Mouse (Mus musculus) layer of hippocampus, adult 2 months (tissue): ENCODE data around the gene H2-Ob. TPM values are rescaled to one million over a fixed set of nuclear protein-coding genes. Genes with fewer than 3 reads are reported as not detected.
A peak's percentile ranks its signal among the peaks of the same experiment; 100 is the strongest.

Source experiments
- DNase-seq, 2 experiments: peaks; one replicate each; pipeline ENCODE4 v3.0.0; 2022; ENCODE audit warnings: low spot score in 2 of 2
- H3K27ac ChIP-seq: fragments of 200-600 bp; 2 replicates; pipeline ENCODE4 v1.8.1; 2022
- H3K4me3 ChIP-seq: fragments of 200-600 bp; 2 replicates; pipeline ENCODE4 v1.8.1; 2022; ENCODE audit warnings: mild to moderate bottlenecking
- CTCF ChIP-seq: fragments of 200-600 bp; conservative IDR thresholded peaks from 2 replicates; pipeline ENCODE4 v1.8.1; 2022; ENCODE audit warnings: antibody characterized with exemption, mild to moderate bottlenecking, moderate library complexity
- long read RNA-seq, 2 experiments: library from polyadenylated mRNA; stranded (forward); transcript quantifications; one replicate each; pipeline ENCODE4 v2.0.0; 2021; ENCODE audit warnings: borderline mapping rate in 2 of 2
- total RNA-seq, 2 experiments: library from RNA; stranded (reverse); gene quantifications; 2 replicates each; pipeline ENCODE4 v1.2.3; 2021

The H2-Ob gene
- under 1 TPM in 1 of 2 experiments, not detected in 1; 0.17 TPM for total RNA-seq
- long read RNA-seq, experiment 1 = 0 reads
- long read RNA-seq, experiment 2 = 0 reads

DNA sequence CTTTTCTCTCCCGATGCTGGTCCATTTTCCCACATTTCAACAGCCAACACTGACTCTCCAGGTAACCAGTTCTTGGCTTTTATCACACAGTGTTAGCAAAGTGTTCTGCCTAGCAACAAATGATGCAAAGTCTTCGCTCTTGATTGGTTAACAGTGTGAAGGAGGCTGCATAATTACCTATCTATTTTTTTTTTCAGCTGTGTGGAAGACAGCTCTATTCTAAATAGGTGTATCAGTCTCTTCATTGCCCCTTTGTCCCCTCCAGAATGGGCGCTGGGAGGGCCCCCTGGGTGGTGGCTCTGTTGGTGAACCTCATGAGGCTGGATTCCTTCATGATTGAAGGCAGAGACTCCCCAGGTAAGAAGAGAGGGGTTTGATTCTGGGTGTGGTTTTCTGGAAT, at the start of gene H2-Ob:
TSS of gene H2-Ob (plus strand) at position 198 of the 400 bp plus-strand sequence.
- no peak for TF ChIP-seq CTCF
- H3K27ac ChIP-seq = peak within 1 kb of the TSS; percentile 53; the same call in 1 of the 2 replicates
- H3K4me3 ChIP-seq = no peak within 1 kb of the TSS
- DNase-seq = peak; percentile 34 to 55

DNA sequence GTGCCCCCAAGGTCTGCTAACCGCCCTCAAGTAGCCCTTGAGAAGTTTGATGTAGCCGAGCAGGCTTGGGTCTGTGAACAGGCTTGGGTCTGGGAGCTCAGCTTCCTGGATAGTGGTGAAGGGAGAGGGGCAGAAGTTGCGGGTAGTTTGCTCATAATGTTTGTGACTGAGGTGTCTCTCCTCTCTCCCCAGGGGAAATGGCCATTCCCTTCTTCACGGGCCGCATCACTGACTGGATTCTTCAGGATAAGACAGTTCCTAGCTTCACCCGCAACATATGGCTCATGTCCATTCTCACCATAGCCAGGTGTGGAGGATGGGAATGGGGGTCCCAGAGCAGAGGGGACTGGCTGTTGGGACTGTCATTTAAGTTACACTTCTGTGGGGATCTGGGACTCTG, 49.7 kb upstream of the H2-Ob start:
- no peak for DNase-seq
- Histone ChIP-seq H3K27ac (no peak overlapping the region), H3K4me3 (no peak overlapping the region)
- no peak for TF ChIP-seq CTCF

GRCm38 (mm10) chr17:34192852-34193251, 45.9 kb upstream of the H2-Ob start:
- no peak for DNase-seq
- H3K4me3 ChIP-seq = no peak overlapping the region
- H3K27ac ChIP-seq = no peak overlapping the region
- no peak for TF ChIP-seq CTCF

- H3K27ac ChIP-seq = no peak overlapping the region
- no peak for TF ChIP-seq CTCF
- no peak for DNase-seq
Observed at GRCm38 (mm10) chr17:34193468-34193867, 45.2 kb upstream of the H2-Ob start.

GRCm38 (mm10) chr17:34194723-34195122, 44.0 kb upstream of the H2-Ob start:
- Histone ChIP-seq H3K27ac (no peak overlapping the region), H3K4me3 (no peak overlapping the region)
- DNase-seq = no peak
- no peak for TF ChIP-seq CTCF

More at GRCm38 (mm10) chr17:34193468-34193867, 45.2 kb upstream of the H2-Ob start:
- no peak overlapping the region for H3K4me3 ChIP-seq

GRCm38 (mm10) chr17:34196491-34196890, 42.2 kb upstream of the H2-Ob start:
- no peak for TF ChIP-seq CTCF
- Histone ChIP-seq H3K27ac (no peak overlapping the region), H3K4me3 (no peak overlapping the region)
- no peak for DNase-seq

DNA sequence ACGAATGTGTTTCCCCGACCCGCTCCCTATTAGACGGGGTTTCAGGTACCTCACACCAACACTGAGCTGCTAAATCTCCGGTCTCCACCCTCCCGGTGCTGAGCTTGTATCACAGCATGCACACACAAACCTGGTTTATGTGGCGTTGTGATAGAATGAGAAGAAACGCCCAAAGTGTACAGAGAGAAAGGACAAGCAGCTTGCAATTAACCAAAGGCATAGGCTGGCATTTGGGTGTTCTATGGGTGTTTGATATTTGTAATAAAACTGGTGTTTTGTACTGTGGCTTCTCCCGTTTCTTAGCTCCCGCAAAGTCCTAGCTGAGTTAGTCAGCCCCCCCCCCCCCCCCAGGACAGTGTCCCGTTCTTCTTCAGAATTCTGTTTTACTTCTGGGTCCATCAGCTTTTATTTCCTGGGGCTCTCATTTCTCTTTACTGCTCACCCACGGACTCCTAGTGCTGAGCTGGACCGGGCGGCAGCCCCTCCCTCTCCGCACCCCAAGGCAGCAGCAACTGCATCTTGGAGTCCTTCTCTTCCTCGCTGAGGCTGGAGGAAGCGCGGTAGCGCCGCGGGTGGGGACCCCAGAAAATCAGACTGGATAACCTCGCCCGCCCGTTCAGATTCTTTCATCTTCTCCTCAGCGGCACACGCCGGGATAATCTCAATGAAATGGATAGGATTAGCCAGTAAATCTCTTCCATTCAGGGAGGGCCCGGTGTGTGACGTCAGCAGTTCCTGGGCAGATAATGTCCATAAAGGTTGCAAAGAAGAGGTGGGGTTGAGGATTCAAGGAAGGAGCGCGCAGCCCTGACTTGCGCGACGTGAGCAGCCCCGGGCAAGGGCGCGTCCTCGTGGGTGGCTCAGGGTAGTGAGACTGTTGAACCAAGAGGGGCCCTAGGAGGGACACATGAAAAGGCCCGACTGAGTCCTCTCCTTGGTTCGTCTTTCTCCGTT, 41.5 kb upstream of the H2-Ob start, which contains the start of gene Psmb8:
TSS of gene Psmb8 (plus strand) at position 781 of the 954 bp plus-strand sequence.
- H3K4me3 ChIP-seq = peak within 1 kb of the TSS; percentile 50
- DNase-seq = peak; percentile 88 to 89
- H3K27ac ChIP-seq = 0 out of 2 replicates have a peak within 1 kb of the TSS, but pooled peaks have one; percentile 51
- TF ChIP-seq CTCF = no peak

DNA sequence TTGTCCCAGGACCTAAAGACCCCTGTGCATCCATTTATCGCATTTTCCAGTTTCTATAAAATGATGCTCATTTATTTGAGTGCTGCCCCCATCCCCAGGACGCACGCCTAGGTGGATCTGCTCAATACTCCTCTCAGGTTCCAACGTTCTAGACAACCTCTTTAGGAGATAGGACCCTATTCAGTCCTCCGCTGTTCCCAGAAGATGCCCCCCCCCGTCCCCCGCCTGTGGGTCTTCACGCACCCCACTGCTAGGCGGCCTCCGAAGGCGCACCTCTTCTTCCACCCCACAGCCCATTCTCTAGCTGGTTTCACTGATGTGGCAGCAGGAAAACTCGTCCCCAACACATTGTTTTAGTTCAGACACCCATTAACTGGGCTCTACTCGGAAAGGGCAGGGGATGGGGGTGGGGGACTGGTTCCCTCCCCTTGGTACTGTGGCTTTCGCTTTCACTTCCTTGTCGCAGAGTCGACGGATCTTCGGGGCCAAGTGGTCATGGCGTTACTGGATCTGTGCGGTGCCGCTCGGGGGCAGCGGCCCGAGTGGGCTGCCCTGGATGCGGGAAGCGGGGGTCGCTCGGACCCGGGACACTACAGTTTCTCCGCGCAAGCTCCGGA, 40.7 kb upstream of the H2-Ob start:
- Histone ChIP-seq H3K4me3 (peak overlapping the region; percentile 50), H3K27ac (0 out of 2 replicates have a peak overlapping the region, but pooled peaks have one; percentile 51)
- no peak for DNase-seq
- no peak for TF ChIP-seq CTCF

DNA sequence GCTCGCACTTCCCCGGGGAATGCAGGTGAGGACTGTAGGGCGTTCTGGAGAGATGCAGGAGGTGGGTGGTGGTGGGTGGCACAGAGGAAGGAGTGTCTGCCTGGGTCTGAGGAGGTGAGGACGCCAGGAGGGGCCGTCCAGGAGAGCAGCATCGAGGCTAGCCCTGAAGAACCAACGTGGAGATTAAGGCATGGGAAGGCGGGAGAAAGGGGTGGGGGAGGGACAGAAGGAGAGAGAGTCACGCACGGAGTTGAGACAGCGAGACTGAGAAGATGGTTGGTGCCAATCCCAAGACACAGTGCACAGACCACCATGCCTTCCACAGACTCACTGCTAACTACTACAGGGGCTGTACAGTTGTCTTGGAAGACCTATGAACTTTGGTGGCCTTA, 40.2 kb upstream of the H2-Ob start:
- Histone ChIP-seq H3K4me3 (peak overlapping the region; percentile 50), H3K27ac (0 out of 2 replicates have a peak overlapping the region, but pooled peaks have one; percentile 51)
- DNase-seq = no peak
- TF ChIP-seq CTCF = no peak

DNA sequence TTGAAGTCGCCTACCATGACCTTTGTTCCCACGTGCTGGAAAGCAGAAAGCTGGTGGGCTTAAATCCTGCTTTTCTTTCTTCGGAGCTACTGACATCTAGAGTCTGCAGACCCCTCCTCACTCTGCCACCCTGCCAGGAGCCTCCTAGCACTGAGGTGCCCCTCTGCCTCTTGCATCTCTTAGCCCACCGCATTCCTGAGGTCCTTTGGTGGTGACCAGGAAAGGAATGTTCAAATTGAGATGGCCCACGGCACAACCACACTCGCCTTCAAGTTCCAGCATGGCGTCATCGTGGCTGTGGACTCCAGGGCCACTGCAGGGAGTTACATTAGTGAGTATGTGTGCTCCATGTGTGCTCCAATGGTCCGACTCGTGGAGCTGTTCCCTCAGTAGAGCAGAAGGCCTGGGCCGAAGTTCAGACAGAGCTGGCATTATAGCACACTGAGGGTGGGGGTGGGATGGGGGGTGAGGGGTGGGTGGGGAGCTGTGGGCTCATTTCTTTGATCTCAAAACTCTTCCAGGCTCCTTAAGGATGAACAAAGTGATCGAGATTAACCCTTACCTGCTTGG, 39.6 kb upstream of the H2-Ob start:
- no peak for TF ChIP-seq CTCF
- H3K4me3 ChIP-seq = no peak overlapping the region
- H3K27ac ChIP-seq = no peak overlapping the region
- DNase-seq = no peak

GRCm38 (mm10) chr17:34200047-34200446, 38.7 kb upstream of the H2-Ob start:
- H3K27ac ChIP-seq = no peak overlapping the region
- DNase-seq = no peak
- no peak for TF ChIP-seq CTCF
- H3K4me3 ChIP-seq = no peak overlapping the region

DNA sequence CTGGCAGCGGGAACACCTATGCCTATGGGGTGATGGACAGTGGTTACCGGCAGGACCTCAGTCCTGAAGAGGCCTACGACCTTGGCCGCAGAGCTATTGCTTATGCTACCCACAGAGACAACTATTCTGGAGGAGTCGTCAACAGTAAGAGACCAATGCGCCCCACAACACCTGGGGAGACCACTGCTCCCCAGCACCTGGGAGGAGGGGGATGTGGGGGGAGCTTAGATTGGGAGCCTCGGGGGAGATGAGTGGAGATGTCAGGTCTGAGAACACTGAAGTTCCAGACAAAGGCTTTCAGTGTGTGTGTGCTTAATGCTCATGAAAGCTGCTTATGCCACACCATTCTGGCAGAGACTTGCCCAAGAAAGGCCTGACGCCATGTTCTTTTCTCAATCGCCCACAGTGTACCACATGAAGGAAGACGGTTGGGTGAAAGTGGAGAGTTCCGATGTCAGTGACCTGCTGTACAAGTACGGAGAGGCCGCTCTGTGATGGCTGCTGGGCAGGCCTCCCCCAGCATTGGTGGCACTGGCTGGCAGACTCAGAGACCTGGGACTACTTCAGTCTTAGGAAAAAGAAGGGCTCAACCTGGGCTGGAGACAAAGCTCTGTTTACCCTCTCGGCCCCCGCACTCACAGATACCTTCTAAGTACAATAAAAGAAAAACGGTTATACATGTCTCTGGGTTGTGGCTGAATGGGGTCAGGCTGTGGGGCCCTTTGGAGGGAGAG, 37.8 kb upstream of the H2-Ob start:
- Histone ChIP-seq H3K4me3 (no peak overlapping the region), H3K27ac (no peak overlapping the region)
- DNase-seq = no peak
- TF ChIP-seq CTCF = no peak
